Mouse (Mus musculus) liver, adult 2 months (tissue): ENCODE results near the gene BC005561. TPM values are rescaled to one million over a fixed set of nuclear protein-coding genes. Genes with fewer than 3 reads are reported as not detected.

Experiments
- DNase-seq: peaks from one replicate; pipeline ENCODE4 v3.0.0-alpha.2; 2011; ENCODE audit warnings: low read depth, low spot score; ENCODE audit errors: extremely low read depth
- H3K27ac ChIP-seq: fragments of 200-500 bp; replicated peaks from 2 replicates; pipeline ENCODE4 v1.5.1; 2012; ENCODE audit warnings: low read depth, mild to moderate bottlenecking, control low read depth, inconsistent platforms, low read length; ENCODE audit not compliant: insufficient read depth
- H3K27me3 ChIP-seq: fragments of 200-500 bp; 2 replicates; pipeline ENCODE4 v1.6.1; 2012; ENCODE audit warnings: mild to moderate bottlenecking, moderate library complexity, low read length, inconsistent platforms; ENCODE audit not compliant: control insufficient read depth, insufficient read depth
- H3K36me3 ChIP-seq: fragments of 200-500 bp; 2 replicates; pipeline ENCODE4 v1.6.1; 2012; ENCODE audit warnings: low read length, inconsistent platforms; ENCODE audit not compliant: control insufficient read depth, insufficient read depth
- H3K4me1 ChIP-seq: fragments of 200-500 bp; 2 replicates; pipeline ENCODE4 v1.6.1; 2011; ENCODE audit warnings: low read length; ENCODE audit not compliant: control insufficient read depth, insufficient read depth
- H3K4me3 ChIP-seq: fragments of 200-500 bp; 2 replicates; pipeline ENCODE4 v1.5.1; 2011; ENCODE audit warnings: low read depth, mild to moderate bottlenecking, control low read depth, low read length, moderate library complexity; ENCODE audit not compliant: insufficient read depth
- H3K79me2 ChIP-seq: fragments of 200-500 bp; 2 replicates; pipeline ENCODE4 v1.6.1; 2012; ENCODE audit warnings: inconsistent platforms, mild to moderate bottlenecking, low read length, moderate library complexity; ENCODE audit not compliant: control insufficient read depth, insufficient read depth
- H3K9ac ChIP-seq: fragments of 200-500 bp; 2 replicates; pipeline ENCODE4 v1.6.1; 2012; ENCODE audit warnings: low read depth, mild to moderate bottlenecking, control low read depth, inconsistent platforms, low read length
- CTCF ChIP-seq: fragments of 200-500 bp; IDR thresholded peaks from 2 replicates; pipeline ENCODE4 v1.5.1; 2011; ENCODE audit warnings: low read depth, low read length, control low read depth
- POLR2A ChIP-seq: fragments of 200-500 bp; IDR thresholded peaks from 2 replicates; pipeline ENCODE4 v1.6.1; 2011; ENCODE audit warnings: low read length, control low read depth; ENCODE audit not compliant: insufficient read depth; ENCODE audit errors: extremely low read depth
- WGBS: fragments of 180-500 bp; shearing (Covaris S2); methylation state at CpG from one replicate; pipeline ENCODE4 v1.1.7; 2018; 5-methylcytosine and 5-hydroxymethylcytosine counted together
- polyA plus RNA-seq: library from polyadenylated mRNA; depleted of rRNA; stranded (reverse); fragments of >200 nt; gene quantifications from 2 replicates; pipeline ENCODE4 v1.2.3, GENCODE M21; 2012
- total RNA-seq: library from RNA; depleted of rRNA; stranded (reverse); fragments of >200 nt; gene quantifications from 2 replicates; pipeline ENCODE4 v1.2.3, GENCODE M21; 2014

BC005561 gene
- total and polyA plus RNA-seq, 2 experiments, result 1.4 to 7.5 TPM

GRCm38 (mm10) chr5:104465279-104465678, 42.9 kb upstream of the BC005561 start:
- Histone ChIP-seq H3K27me3 (no peaks in the 10 kb centered on the region), H3K4me3 (no peak overlapping the region), H3K4me1 (no peaks in the 10 kb centered on the region), H3K27ac (no peak overlapping the region), H3K79me2 (peaks cover 3% of the 10 kb centered on the region; the same call in 1 of the 2 replicates), H3K9ac (no peak overlapping the region), H3K36me3 (peaks cover 6% of the 10 kb centered on the region)
- 89% methylated on average over 8 of the region's 8 CpGs for WGBS
- peak; percentile 31 for DNase-seq
- TF ChIP-seq CTCF, result no peak
- TF ChIP-seq POLR2A, result no peak

DNA sequence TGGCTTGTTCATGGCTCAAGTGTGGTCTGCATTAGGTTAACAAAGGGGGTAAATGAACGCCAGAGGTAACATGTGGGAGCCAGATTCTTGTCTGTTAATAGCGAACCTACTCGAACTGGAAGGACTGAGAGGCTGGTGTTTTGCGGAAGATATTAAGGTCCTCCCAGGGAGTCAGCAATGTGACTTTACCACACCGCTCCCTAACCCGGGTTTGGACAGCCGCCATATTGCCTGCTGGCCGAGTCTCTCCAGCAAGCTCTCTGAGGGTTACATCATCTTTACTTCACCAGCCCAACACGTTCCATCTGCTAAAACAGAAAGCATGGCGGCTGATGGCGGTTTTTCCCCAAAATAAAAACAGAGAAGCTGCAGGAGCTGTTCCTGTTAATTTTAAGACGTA, 42.4 kb upstream of the BC005561 start:
- H3K9ac ChIP-seq, result no peak overlapping the region
- H3K4me3 ChIP-seq, result no peak overlapping the region
- DNase-seq, result peak; percentile 19
- H3K36me3 ChIP-seq, result peaks cover 6% of the 10 kb centered on the region
- no peak for TF ChIP-seq CTCF
- TF ChIP-seq POLR2A, result no peak
- H3K79me2 ChIP-seq, result peaks cover 3% of the 10 kb centered on the region; the same call in 1 of the 2 replicates
- H3K27ac ChIP-seq, result no peak overlapping the region
- H3K4me1 ChIP-seq, result no peaks in the 10 kb centered on the region; the same call in 1 of the 2 replicates
- no peaks in the 10 kb centered on the region for H3K27me3 ChIP-seq
- WGBS, result 92% methylated on average over 12 of the region's 12 CpGs

- WGBS, result 98% methylated on average over 16 of the region's 16 CpGs
- H3K27me3 ChIP-seq, result no peaks in the 10 kb centered on the region
- H3K79me2 ChIP-seq, result peaks cover 3% of the 10 kb centered on the region; the same call in 1 of the 2 replicates
- H3K9ac ChIP-seq, result no peak overlapping the region
- H3K4me3 ChIP-seq, result no peak overlapping the region
- H3K4me1 ChIP-seq, result no peaks in the 10 kb centered on the region; the same call in none of the 2 replicates
- no peak overlapping the region for H3K27ac ChIP-seq
- peaks cover 6% of the 10 kb centered on the region for H3K36me3 ChIP-seq
- TF ChIP-seq CTCF (no peak), POLR2A (no peak)
- no peak for DNase-seq
Observed at GRCm38 (mm10) chr5:104466816-104467215, 41.3 kb upstream of the BC005561 start.

DNA sequence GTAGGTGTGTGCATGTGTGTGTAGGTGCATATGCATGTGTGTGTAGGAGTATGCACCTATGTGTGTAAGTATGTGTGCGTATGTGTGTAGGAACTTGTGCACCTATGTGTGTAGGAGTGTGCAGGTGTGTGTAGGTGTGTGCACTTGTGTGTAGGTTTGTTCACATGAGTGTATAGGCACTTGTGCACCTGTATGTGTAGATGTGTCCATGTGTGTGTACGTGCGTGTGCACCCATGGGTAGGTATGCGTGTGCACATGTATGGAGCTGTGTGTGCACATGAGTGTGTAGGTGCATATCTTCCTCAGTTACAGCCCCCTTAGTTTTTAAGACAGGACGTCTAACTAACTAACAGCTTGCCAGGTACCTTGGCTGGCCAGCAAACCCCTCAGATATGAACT, 39.6 kb upstream of the BC005561 start:
- Histone ChIP-seq H3K27ac (no peak overlapping the region), H3K9ac (no peak overlapping the region), H3K27me3 (no peaks in the 10 kb centered on the region), H3K79me2 (no peaks in the 10 kb centered on the region), H3K36me3 (peaks cover 21% of the 10 kb centered on the region), H3K4me3 (no peak overlapping the region), H3K4me1 (no peaks in the 10 kb centered on the region; the same call in none of the 2 replicates)
- 93% methylated on average over 5 of the region's 5 CpGs for WGBS
- no peak for DNase-seq
- TF ChIP-seq POLR2A, result no peak
- TF ChIP-seq CTCF, result no peak

GRCm38 (mm10) chr5:104470981-104471391, 37.2 kb upstream of the BC005561 start:
- Histone ChIP-seq H3K79me2 (no peaks in the 10 kb centered on the region), H3K27ac (no peak overlapping the region), H3K9ac (no peak overlapping the region), H3K4me3 (no peak overlapping the region), H3K27me3 (no peaks in the 10 kb centered on the region), H3K4me1 (no peaks in the 10 kb centered on the region; the same call in none of the 2 replicates), H3K36me3 (peaks cover 19% of the 10 kb centered on the region)
- TF ChIP-seq CTCF (no peak), POLR2A (no peak)
- WGBS, result 34% methylated on average over 5 of the region's 5 CpGs
- peak; percentile 82 for DNase-seq

- 97% methylated on average over 8 of the region's 8 CpGs for WGBS
- H3K27me3 ChIP-seq, result no peaks in the 10 kb centered on the region
- peak; percentile 12 for DNase-seq
- H3K4me1 ChIP-seq, result no peaks in the 10 kb centered on the region; the same call in none of the 2 replicates
- no peaks in the 10 kb centered on the region for H3K79me2 ChIP-seq
- no peak overlapping the region for H3K9ac ChIP-seq
- H3K36me3 ChIP-seq, result peaks cover 22% of the 10 kb centered on the region
- no peak overlapping the region for H3K4me3 ChIP-seq
- no peak overlapping the region for H3K27ac ChIP-seq
- no peak for TF ChIP-seq POLR2A
Observed at GRCm38 (mm10) chr5:104472371-104472770, 35.8 kb upstream of the BC005561 start.
